Mouse (Mus musculus) heart, postnatal 4 days (tissue): Measurements from ENCODE around the gene Treml4. TPM values are rescaled to one million over a fixed set of nuclear protein-coding genes. Genes with fewer than 3 reads are reported as not detected.
"Not testable (repeated sequence)": the region's sequence is repeated elsewhere in the genome, so short reads cannot be mapped to it uniquely, and the experiment has no call there.

Source experiments
- DNase-seq: peaks from one replicate; pipeline ENCODE4 v3.0.0; 2021
- total RNA-seq, 2 experiments: library from RNA; stranded (reverse); gene quantifications; 2 replicates each; pipeline ENCODE4 v1.2.3; 2021

Treml4 gene
- total RNA-seq, 2 experiments from 2014 or later, result 0.41 to 0.45 TPM

- DNase-seq, result peak; percentile 85
Measured at GRCm38 (mm10) chr17:48274885-48275284, 10.8 kb downstream of the Treml4 start.

- DNase-seq, result no peak
Measured at GRCm38 (mm10) chr17:48275736-48276135, 11.6 kb downstream of the Treml4 start.

- DNase-seq, result no peak
Measured at GRCm38 (mm10) chr17:48278381-48278780, 14.3 kb downstream of the Treml4 start.

- DNase-seq, result no peak
Measured at GRCm38 (mm10) chr17:48279002-48279401, 14.9 kb downstream of the Treml4 start.

GRCm38 (mm10) chr17:48280943-48281738, 17.0 kb downstream of the Treml4 start:
- no peak for DNase-seq

- peak; percentile 15 for DNase-seq
Measured at GRCm38 (mm10) chr17:48281739-48282085, 17.6 kb downstream of the Treml4 start.

GRCm38 (mm10) chr17:48286765-48287164, 22.7 kb downstream of the Treml4 start:
- DNase-seq, result no peak

- DNase-seq, result no peak
Measured at GRCm38 (mm10) chr17:48287276-48287675, 23.2 kb downstream of the Treml4 start.

- no peak for DNase-seq
Measured at GRCm38 (mm10) chr17:48293500-48294194, 29.6 kb downstream of the Treml4 start.

GRCm38 (mm10) chr17:48299203-48299602, 35.1 kb downstream of the Treml4 start, which contains the start of gene Treml2:
Gene Treml2 (plus strand): TSS chr17:48299498.
- DNase-seq, result no peak

- no peak for DNase-seq
Measured at GRCm38 (mm10) chr17:48299756-48300155, 35.7 kb downstream of the Treml4 start.

GRCm38 (mm10) chr17:48300199-48300598, 36.1 kb downstream of the Treml4 start:
- DNase-seq, result no peak

- DNase-seq, result no peak
Measured at GRCm38 (mm10) chr17:48300861-48301260, 36.8 kb downstream of the Treml4 start.

- DNase-seq, result no peak
Measured at GRCm38 (mm10) chr17:48301792-48302191, 37.7 kb downstream of the Treml4 start.

GRCm38 (mm10) chr17:48312124-48312523, 48.0 kb downstream of the Treml4 start:
- no peak for DNase-seq

GRCm38 (mm10) chr17:48315905-48316579, 51.9 kb downstream of the Treml4 start, which contains the start of gene B430306N03Rik:
Gene B430306N03Rik (plus strand): TSS chr17:48316141.
- DNase-seq, result not testable (repeated sequence)

- no peak for DNase-seq
Measured at GRCm38 (mm10) chr17:48318686-48319085, 54.6 kb downstream of the Treml4 start.

GRCm38 (mm10) chr17:48321279-48321678, 57.2 kb downstream of the Treml4 start:
- DNase-seq, result no peak

GRCm38 (mm10) chr17:48323236-48323635, 59.1 kb downstream of the Treml4 start:
- DNase-seq, result no peak

- DNase-seq, result no peak
Measured at GRCm38 (mm10) chr17:48324258-48324657, 60.2 kb downstream of the Treml4 start.
